Mouse (Mus musculus): ENCODE measurements around the gene Ccdc189.
"Not testable (repeated sequence)": the region's sequence is repeated elsewhere in the genome, so short reads cannot be mapped to it uniquely, and the experiment has no call there.

Ccdc189 gene

GRCm38 (mm10) chr7:127588011-127588871, at the start of gene Ccdc189, which contains the start of gene Rnf40:
Ccdc189 (minus strand) TSS chr7:127588595.
Rnf40 (plus strand) TSS chr7:127588767.
- in situ Hi-C loops (cut with MboI; ENCODE audit: low pct_unique_long_range_greater_than_20kb in 1 of 2, low sequenced_read_pairs in 2 of 2, unreplicated experiment in 1 of 2) = no loop called here

GRCm38 (mm10) chr7:127636963-127637362, 48.6 kb upstream of the Ccdc189 start:
- in situ Hi-C loops (cut with MboI; ENCODE audit: low pct_unique_long_range_greater_than_20kb in 1 of 2, low sequenced_read_pairs in 2 of 2, unreplicated experiment in 1 of 2) = no loop called here

DNA sequence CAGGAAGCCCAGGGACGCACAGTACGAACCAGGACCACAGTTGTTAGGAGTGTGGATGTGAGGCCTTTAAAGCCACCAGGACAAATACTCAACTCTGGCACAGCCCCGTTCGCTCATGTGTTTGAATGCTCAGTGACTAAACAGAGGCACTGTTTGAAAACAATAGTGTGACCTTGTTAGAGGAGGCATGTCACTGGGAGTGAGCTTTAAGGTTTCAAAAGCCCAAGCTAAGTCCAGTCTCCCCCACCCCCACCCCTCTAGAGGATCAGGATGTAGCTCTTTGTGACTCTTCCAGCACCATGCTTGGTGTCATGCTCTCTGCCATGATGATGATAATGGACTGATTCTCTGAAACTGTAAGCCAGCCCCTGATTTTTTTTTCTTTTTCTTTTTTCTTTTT, 43.0 kb upstream of the Ccdc189 start:
- in situ Hi-C loops (cut with MboI; ENCODE audit: low pct_unique_long_range_greater_than_20kb in 1 of 2, low sequenced_read_pairs in 2 of 2, unreplicated experiment in 1 of 2) = no loop called here

GRCm38 (mm10) chr7:127628646-127629045, 40.3 kb upstream of the Ccdc189 start:
- in situ Hi-C loops (cut with MboI; ENCODE audit: low pct_unique_long_range_greater_than_20kb in 1 of 2, low sequenced_read_pairs in 2 of 2, unreplicated experiment in 1 of 2) = no loop called here

DNA sequence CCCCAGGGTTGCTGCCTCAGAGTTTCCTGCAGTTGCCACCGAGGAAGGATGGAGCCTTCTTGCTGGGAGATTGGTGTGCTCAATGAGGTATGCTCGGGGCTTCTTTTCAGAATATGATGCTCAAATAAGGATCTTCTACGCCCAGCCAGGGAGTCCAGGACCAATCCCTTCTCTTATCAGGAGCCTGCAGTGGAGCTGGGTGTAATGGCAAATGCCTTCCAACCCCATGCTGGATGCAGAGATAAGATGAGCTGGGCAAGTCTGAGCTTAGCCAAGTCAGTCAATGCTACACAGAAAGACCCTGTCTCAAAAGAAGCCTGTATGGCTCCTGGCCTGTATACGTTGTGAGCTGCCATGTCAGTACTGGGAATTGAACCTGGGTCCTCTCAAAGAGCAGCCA, 38.1 kb upstream of the Ccdc189 start:
- in situ Hi-C loops (cut with MboI; ENCODE audit: low pct_unique_long_range_greater_than_20kb in 1 of 2, low sequenced_read_pairs in 2 of 2, unreplicated experiment in 1 of 2) = no loop called here

- in situ Hi-C loops (cut with MboI; ENCODE audit: low pct_unique_long_range_greater_than_20kb in 1 of 2, low sequenced_read_pairs in 2 of 2, unreplicated experiment in 1 of 2) = no loop called here
Measured at GRCm38 (mm10) chr7:127626039-127626438, 37.6 kb upstream of the Ccdc189 start.

DNA sequence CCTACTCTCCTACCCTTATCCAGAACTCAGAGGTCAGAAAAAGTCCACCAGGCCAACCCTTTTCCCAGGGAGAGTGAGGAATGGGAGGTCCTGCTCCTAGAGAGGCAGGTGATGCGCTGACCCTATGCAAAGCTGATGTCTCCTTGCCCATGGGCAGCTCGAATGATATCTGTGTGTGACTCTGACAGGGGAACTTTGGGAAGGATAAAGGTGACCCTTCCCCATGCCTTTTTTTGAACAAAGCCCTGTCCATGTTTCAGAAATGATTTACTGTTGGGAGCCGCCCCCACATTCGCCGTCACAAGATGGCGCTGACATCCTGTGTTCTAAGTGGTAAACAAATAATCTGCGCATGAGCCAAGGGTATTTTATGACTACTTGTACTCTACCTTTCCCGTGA, 30.0 kb upstream of the Ccdc189 start:
- in situ Hi-C loops (cut with MboI; ENCODE audit: low pct_unique_long_range_greater_than_20kb in 1 of 2, low sequenced_read_pairs in 2 of 2, unreplicated experiment in 1 of 2) = not testable (repeated sequence)

GRCm38 (mm10) chr7:127617962-127618361, 29.6 kb upstream of the Ccdc189 start:
- in situ Hi-C loops (cut with MboI; ENCODE audit: low pct_unique_long_range_greater_than_20kb in 1 of 2, low sequenced_read_pairs in 2 of 2, unreplicated experiment in 1 of 2) = no loop called here

DNA sequence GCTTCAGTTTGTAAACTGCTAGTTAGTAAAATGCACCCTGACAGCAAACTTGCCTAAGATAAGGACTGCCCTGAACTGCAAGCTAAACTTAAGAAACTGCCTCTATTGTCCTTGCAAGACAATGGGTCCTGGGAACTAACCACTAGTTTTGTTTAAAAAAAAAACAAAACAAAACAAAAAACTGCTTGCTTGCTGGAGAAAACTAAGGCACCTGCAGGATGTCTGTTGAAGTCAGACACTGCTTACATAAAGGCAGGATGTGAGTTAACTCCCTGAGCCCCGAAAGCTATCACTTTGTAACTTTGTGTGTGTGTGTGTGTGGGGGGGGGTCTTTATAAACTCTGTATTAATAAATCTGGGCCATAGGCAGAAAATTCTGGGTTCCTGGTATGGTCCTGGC, 28.5 kb upstream of the Ccdc189 start:
- in situ Hi-C loops (cut with MboI; ENCODE audit: low pct_unique_long_range_greater_than_20kb in 1 of 2, low sequenced_read_pairs in 2 of 2, unreplicated experiment in 1 of 2) = no loop called here

- in situ Hi-C loops (cut with MboI; ENCODE audit: low pct_unique_long_range_greater_than_20kb in 1 of 2, low sequenced_read_pairs in 2 of 2, unreplicated experiment in 1 of 2) = no loop called here
Measured at GRCm38 (mm10) chr7:127616336-127616735, 27.9 kb upstream of the Ccdc189 start.

GRCm38 (mm10) chr7:127614891-127615843, 26.8 kb upstream of the Ccdc189 start, which contains the start of gene Zfp629:
Zfp629 (minus strand) TSS chr7:127615797.
- in situ Hi-C loops (cut with MboI; ENCODE audit: low pct_unique_long_range_greater_than_20kb in 1 of 2, low sequenced_read_pairs in 2 of 2, unreplicated experiment in 1 of 2) = no loop called here

DNA sequence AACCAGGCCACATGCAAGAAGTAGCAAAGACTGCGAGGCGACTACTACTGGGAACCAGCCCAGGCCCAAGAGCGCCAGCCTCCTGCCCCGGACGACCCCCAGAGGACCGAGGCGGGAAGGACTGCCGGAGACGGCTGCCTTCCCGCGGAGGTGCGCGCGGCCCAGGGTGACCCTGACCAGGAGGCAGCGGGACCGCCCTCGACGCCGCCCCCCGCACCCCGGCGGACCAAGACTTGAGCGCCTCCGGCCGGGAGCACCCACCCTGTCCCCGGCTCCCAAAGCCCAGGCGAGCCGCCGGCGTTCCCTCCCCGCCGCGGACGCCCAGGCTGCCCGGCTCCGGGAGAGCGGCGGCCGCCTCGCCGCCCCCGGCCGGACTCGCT, 26.1 kb upstream of the Ccdc189 start:
- in situ Hi-C loops (cut with MboI; ENCODE audit: low pct_unique_long_range_greater_than_20kb in 1 of 2, low sequenced_read_pairs in 2 of 2, unreplicated experiment in 1 of 2) = no loop called here

GRCm38 (mm10) chr7:127614091-127614490, 25.7 kb upstream of the Ccdc189 start:
- in situ Hi-C loops (cut with MboI; ENCODE audit: low pct_unique_long_range_greater_than_20kb in 1 of 2, low sequenced_read_pairs in 2 of 2, unreplicated experiment in 1 of 2) = no loop called here

- in situ Hi-C loops (cut with MboI; ENCODE audit: low pct_unique_long_range_greater_than_20kb in 1 of 2, low sequenced_read_pairs in 2 of 2, unreplicated experiment in 1 of 2) = no loop called here
Measured at GRCm38 (mm10) chr7:127613501-127613900, 25.1 kb upstream of the Ccdc189 start.

DNA sequence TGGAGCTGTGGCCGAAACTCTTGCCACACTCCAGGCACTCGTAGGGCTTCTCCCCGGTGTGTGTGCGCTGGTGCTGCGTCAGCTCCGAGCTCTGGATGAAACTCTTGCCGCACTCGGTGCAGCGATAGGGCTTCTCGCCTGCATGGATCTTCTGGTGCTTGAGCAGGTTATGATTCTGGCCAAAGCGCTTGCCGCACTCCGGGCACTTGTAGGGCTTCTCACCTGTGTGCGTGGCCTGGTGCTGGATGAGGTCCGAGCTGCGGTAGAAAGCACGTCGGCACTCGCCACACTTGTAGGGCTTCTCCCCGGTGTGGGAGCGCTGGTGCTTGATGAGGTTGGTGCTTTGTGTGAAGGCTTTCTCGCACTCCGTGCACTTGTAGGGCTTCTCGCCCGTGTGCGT, 23.2 kb upstream of the Ccdc189 start:
- in situ Hi-C loops (cut with MboI; ENCODE audit: low pct_unique_long_range_greater_than_20kb in 1 of 2, low sequenced_read_pairs in 2 of 2, unreplicated experiment in 1 of 2) = no loop called here

DNA sequence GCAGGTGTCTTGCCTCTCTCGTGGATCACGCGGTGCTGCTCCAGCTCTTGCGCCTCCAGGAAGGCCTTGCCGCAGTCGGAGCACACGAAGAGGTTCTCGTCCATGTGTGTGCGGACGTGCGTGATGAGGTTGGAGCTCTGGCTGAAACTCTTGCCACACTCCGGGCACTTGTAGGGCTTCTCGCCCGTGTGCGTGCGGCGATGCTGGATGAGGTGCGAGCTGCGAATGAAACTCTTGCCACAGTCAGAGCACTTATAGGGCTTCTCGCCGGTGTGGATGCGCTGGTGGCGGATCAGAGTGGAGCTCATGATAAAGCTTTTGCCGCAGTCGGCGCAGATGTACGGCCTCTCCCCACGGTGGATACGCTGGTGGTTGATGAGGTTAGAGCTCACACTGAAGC, 22.6 kb upstream of the Ccdc189 start:
- in situ Hi-C loops (cut with MboI; ENCODE audit: low pct_unique_long_range_greater_than_20kb in 1 of 2, low sequenced_read_pairs in 2 of 2, unreplicated experiment in 1 of 2) = no loop called here

DNA sequence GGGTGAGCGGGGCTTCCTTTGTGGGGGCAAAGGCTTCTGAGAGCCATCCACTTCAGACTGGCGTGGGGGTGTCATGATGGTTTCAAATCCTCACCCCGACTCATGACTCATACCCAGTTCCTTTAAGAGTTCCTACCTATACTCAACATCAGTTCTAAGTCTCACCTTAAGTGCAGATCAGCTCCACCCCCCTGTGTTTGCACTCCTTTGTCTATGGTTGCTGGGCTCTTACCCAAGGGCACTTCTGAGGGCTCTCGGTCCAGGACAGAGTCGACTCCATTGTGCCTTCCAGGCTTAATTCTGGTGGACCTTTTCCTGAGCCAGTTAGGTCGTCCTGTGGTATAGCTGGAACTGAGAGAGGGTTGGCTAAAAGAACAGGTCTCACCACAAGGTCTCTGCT, 18.8 kb upstream of the Ccdc189 start:
- in situ Hi-C loops (cut with MboI; ENCODE audit: low pct_unique_long_range_greater_than_20kb in 1 of 2, low sequenced_read_pairs in 2 of 2, unreplicated experiment in 1 of 2) = no loop called here

DNA sequence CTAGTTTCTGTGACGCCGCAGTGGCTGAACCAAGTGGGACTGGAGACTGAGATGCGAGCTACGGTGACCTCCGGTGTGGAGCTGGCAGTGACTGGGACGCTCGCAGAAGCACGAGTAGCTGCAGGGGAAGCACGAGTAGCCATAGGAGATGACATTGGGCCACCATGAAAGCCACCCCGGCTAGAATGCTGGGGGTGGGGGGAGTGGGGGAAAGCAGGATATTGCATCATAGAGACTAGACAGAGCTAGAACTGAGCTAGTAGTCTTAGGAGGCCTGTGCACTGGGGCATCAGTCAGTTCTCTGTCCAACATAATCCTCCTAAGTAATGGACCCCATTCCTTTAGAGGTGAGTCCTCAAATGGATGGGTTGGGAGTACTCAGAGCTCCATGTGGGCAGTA, 15.9 kb upstream of the Ccdc189 start:
- in situ Hi-C loops (cut with MboI; ENCODE audit: low pct_unique_long_range_greater_than_20kb in 1 of 2, low sequenced_read_pairs in 2 of 2, unreplicated experiment in 1 of 2) = no loop called here

GRCm38 (mm10) chr7:127602903-127603302, 14.5 kb upstream of the Ccdc189 start:
- in situ Hi-C loops (cut with MboI; ENCODE audit: low pct_unique_long_range_greater_than_20kb in 1 of 2, low sequenced_read_pairs in 2 of 2, unreplicated experiment in 1 of 2) = no loop called here

Measured in mouse embryonic stem cell (cell line).